Mouse (Mus musculus) stomach, postnatal 0 days (tissue): ENCODE measurements around the gene Spdye4b.

Experiments
- CTCF ChIP-seq: IDR thresholded peaks from 2 replicates; pipeline ENCODE4 v1.5.1; 2016; ENCODE audit warnings: antibody characterized with exemption, low read depth, mild to moderate bottlenecking, moderate library complexity
- EP300 ChIP-seq: optimal IDR thresholded peaks from 2 replicates; pipeline ENCODE3; 2016; ENCODE audit warnings: antibody characterized with exemption

- no peak for TF ChIP-seq CTCF
- no peak for TF ChIP-seq EP300
These were observed 72.5 kb downstream of the Spdye4b start for GRCm38 (mm10) chr5:143253186-143253880.
